Mouse (Mus musculus): Measurements from ENCODE around the gene Plekho1. TPM values are rescaled to one million over a fixed set of nuclear protein-coding genes. Genes with fewer than 3 reads are reported as not detected.
A peak's percentile ranks its signal among the peaks of the same experiment; 100 is the strongest.

Gene Plekho1
- total RNA-seq, 2 experiments from 2014 or later: 10.1 to 10.8 TPM

- no peak for ATAC-seq (replicated peaks; ENCODE audit: low FRiP score, poor library complexity, severe bottlenecking)
Observed at GRCm38 (mm10) chr3:96015681-96016080, 19.9 kb upstream of the Plekho1 start.

GRCm38 (mm10) chr3:96012805-96013204 lies 17.0 kb upstream of the Plekho1 start:
- ATAC-seq (replicated peaks; ENCODE audit: low FRiP score, poor library complexity, severe bottlenecking): no peak

GRCm38 (mm10) chr3:96008463-96008862 lies 12.7 kb upstream of the Plekho1 start:
- ATAC-seq (replicated peaks; ENCODE audit: low FRiP score, poor library complexity, severe bottlenecking): no peak

GRCm38 (mm10) chr3:96001560-96001959 lies 5.8 kb upstream of the Plekho1 start:
- no peak for ATAC-seq (replicated peaks; ENCODE audit: low FRiP score, poor library complexity, severe bottlenecking)

GRCm38 (mm10) chr3:96000921-96001501 lies 5.2 kb upstream of the Plekho1 start:
- no peak for ATAC-seq (replicated peaks; ENCODE audit: low FRiP score, poor library complexity, severe bottlenecking)

- peak; percentile 34 for ATAC-seq (replicated peaks; ENCODE audit: low FRiP score, poor library complexity, severe bottlenecking)
Observed at GRCm38 (mm10) chr3:96000080-96000632, 4.4 kb upstream of the Plekho1 start.

GRCm38 (mm10) chr3:95999308-96000079 lies 3.7 kb upstream of the Plekho1 start:
- peak; percentile 89 for ATAC-seq (replicated peaks; ENCODE audit: low FRiP score, poor library complexity, severe bottlenecking)

- ATAC-seq (replicated peaks; ENCODE audit: low FRiP score, poor library complexity, severe bottlenecking): no peak
Observed at GRCm38 (mm10) chr3:95997203-95997721, 1.5 kb upstream of the Plekho1 start.

- ATAC-seq (replicated peaks; ENCODE audit: low FRiP score, poor library complexity, severe bottlenecking): no peak
Observed at GRCm38 (mm10) chr3:95996451-95997073, 761 bp upstream of the Plekho1 start.

- ATAC-seq (replicated peaks; ENCODE audit: low FRiP score, poor library complexity, severe bottlenecking): no peak
Observed at GRCm38 (mm10) chr3:95994975-95995801, 613 bp downstream of the Plekho1 start.

GRCm38 (mm10) chr3:95994381-95994846 lies 1.4 kb downstream of the Plekho1 start:
- ATAC-seq (replicated peaks; ENCODE audit: low FRiP score, poor library complexity, severe bottlenecking): no peak

- no peak for ATAC-seq (replicated peaks; ENCODE audit: low FRiP score, poor library complexity, severe bottlenecking)
Observed at GRCm38 (mm10) chr3:95993881-95994280, 1.9 kb downstream of the Plekho1 start.

GRCm38 (mm10) chr3:95992990-95993603 lies 2.7 kb downstream of the Plekho1 start:
- ATAC-seq (replicated peaks; ENCODE audit: low FRiP score, poor library complexity, severe bottlenecking): no peak

GRCm38 (mm10) chr3:95990413-95990941 lies 5.3 kb downstream of the Plekho1 start:
- no peak for ATAC-seq (replicated peaks; ENCODE audit: low FRiP score, poor library complexity, severe bottlenecking)

- no peak for ATAC-seq (replicated peaks; ENCODE audit: low FRiP score, poor library complexity, severe bottlenecking)
Observed at GRCm38 (mm10) chr3:95988969-95989368, 6.8 kb downstream of the Plekho1 start.

- no peak; the same call in 1 of the 2 replicates for ATAC-seq (replicated peaks; ENCODE audit: low FRiP score, poor library complexity, severe bottlenecking)
Observed at GRCm38 (mm10) chr3:95988138-95988537, 7.7 kb downstream of the Plekho1 start.

GRCm38 (mm10) chr3:95987386-95988110 lies 8.3 kb downstream of the Plekho1 start:
- no peak; the same call in 1 of the 2 replicates for ATAC-seq (replicated peaks; ENCODE audit: low FRiP score, poor library complexity, severe bottlenecking)

GRCm38 (mm10) chr3:95986984-95987383 lies 8.8 kb downstream of the Plekho1 start:
- ATAC-seq (replicated peaks; ENCODE audit: low FRiP score, poor library complexity, severe bottlenecking): no peak

All from erythroblast, adult 5-6 weeks (primary cell).